Mouse (Mus musculus) urinary bladder, postnatal 10 days (tissue): Measurements from ENCODE around the gene Cdk17.

Source experiments
- DNase-seq: peaks from one replicate; pipeline ENCODE4 v3.0.0; 2022; ENCODE audit warnings: low spot score

The Cdk17 gene

DNA sequence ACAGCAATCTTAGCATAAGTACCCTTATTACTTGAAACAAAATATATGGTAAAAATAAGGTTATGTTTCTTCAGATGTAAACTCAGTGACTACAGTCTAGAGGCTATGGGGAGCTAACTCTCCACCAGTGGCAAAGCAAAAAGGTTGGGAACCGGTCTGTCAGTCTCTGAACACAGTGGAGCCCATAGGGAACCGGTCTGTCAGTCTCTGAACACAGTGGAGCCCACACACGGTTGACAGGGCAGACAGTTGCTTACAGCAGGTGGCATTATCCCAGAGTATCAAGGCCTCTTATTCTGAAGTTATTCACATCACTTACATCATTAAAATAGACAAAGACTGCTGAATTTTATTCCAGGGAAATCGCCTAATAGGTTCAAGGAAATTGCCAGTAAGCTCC lies 70.8 kb downstream of the Cdk17 start:
- DNase-seq = no peak

- no peak for DNase-seq
Observed at GRCm38 (mm10) chr10:93231893-93232292, 71.2 kb downstream of the Cdk17 start.

DNA sequence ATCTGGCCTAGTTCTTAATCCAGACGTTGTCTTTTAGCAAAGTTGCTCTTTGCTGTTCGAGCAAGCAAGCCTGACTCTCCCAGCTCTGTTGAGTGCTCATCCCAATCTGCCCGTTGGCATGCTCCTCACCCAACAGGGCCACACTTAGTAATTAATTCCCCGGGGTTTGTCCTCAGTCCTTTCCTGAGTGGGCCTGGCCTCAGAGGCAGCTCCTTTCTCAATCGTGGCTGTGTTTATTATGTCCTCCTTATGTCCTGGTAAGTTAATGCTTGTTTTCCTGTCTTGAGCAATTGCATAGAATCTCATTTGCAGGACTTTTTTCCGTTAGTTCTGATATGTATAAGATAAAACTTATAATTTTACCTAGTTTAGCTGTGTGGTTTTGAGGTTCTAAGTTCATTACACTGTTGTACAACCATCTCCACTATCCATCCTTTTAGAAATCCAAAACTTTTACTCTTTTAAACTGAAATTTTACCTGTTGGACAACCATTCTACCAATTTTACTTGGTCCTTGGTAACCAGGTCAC lies 73.1 kb downstream of the Cdk17 start:
- no peak for DNase-seq

GRCm38 (mm10) chr10:93234692-93235091 lies 74.0 kb downstream of the Cdk17 start:
- no peak for DNase-seq

DNA sequence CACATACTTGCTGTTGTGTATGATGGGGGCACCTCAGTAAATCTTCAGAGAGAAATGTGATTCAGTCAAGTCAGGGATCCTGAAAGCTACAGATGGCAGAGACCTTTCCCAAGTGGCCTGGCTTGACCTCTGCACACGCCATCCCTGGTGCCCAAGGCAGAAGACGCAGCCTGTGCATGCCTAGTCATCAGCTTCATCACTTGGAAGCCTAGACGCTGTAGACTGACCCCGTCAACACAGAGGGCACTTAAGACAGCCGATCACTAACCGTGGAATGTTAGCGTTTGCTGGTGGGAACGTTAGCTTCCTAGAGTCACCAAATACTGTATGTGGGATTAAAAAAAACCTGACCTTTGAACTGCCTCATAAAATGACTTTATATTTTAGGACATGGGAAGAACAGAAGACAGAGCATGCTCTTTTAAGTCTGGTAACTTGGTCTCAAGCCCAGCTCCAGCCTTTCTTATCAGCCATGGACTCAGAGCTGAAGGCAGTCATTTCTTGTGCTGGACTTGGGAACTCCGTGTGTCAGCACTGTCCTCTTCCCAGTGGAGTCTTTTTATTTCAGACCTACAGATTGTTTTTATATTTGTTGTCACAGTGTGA lies 78.6 kb downstream of the Cdk17 start:
- DNase-seq = no peak

GRCm38 (mm10) chr10:93242208-93242607 lies 81.5 kb downstream of the Cdk17 start:
- DNase-seq = no peak

- no peak for DNase-seq
Observed at GRCm38 (mm10) chr10:93242861-93243260, 82.2 kb downstream of the Cdk17 start.

DNA sequence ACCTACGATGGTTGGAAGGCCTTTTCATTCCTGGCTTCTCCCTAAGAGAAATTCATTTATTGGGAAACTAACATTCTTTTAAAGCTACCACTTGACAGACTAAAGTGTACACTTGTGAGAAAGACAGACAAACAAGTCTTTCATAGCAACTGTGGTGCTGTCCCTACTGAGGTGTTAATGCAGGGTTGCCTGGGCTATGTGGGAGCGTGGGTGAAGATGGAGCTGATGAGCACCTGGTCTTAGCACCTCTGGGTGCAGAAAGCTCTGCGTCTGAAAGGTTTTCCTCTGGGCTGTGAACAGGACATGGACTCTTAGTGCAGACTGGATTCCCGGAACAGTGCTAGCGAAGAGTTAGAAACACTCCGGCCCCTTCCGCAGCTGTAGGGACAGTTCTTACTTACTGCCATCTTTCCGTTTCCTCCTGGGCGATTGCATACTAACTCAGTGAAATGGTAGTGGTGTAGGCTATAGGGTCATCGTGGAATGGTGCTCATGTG lies 83.6 kb downstream of the Cdk17 start:
- DNase-seq = no peak

DNA sequence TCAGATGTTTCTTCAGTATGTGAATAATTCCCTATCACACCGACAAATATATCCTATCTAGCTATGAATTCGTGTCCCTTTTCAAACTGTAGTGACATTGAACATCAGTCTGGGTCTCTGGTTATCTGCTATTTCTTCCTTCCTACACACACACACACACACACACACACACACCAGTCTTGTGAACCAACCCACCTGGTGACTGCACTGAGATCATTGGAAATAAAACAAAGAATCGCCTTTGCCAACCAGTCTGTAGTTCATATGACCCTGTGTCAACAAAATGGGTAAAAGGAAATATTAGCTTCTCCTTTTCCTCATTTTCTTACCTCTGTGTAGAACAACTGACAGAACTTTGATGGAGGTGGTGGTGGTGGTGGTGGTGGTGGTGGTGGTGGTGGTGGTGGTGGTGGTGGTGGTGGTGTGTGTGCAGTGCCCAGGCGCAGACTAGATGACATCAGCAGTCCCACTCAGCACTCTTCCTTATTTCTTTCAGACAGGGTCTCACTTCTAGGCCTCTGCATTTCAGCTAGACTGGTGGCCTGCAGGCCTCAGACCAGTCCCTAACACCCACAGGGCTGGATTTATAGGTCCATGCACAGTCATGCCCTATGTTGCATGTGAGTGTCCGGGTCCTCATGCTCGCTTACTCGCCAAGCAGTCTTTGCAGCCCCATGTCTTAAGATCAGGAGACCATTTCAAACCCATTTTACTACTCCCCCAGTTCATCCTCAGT lies 85.7 kb downstream of the Cdk17 start:
- no peak for DNase-seq

- no peak for DNase-seq
Observed at GRCm38 (mm10) chr10:93247422-93247821, 86.7 kb downstream of the Cdk17 start.

DNA sequence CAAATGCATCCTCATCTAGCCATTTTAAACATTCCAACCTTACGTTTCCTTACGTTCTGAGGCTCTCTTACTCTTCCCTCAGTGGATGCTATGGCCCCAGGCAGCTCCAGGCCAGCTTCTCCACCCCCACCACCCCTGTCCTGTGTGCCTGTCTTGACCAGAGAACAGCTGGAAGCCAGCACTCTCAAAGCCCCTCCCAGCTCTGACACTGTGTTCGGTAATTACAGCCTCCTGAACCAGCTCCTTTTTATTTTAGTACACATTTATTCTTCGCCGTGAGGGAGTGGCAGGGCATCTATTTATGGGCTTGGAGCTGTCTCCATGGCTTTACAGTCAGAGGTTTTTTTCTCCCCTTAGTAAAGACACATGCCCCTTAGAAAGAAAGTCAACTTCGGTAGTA lies 87.2 kb downstream of the Cdk17 start:
- DNase-seq = no peak

GRCm38 (mm10) chr10:93248416-93248815 lies 87.7 kb downstream of the Cdk17 start:
- DNase-seq = no peak

- no peak for DNase-seq
Observed at GRCm38 (mm10) chr10:93249901-93250300, 89.2 kb downstream of the Cdk17 start.

GRCm38 (mm10) chr10:93250436-93251317 lies 90.0 kb downstream of the Cdk17 start:
- no peak for DNase-seq

DNA sequence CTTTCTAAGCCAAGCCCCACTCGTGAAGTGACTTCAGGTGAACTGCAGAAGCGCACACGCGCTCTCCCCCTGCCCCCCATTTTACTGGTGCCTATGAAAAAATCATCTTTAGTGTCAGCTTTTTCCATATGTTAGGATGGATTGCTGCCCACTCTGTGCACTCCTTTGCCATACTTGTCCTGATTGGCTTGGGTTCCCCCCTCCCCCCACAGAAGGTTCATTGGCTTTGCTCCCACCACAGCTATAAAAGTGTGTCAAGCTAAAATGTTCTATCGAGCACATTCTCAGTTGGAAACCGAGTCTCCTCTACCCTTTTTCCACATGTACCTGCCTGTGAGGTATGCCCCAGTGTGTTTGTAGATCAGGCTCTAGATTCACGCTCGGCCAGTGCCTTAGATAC lies 90.8 kb downstream of the Cdk17 start:
- no peak for DNase-seq

GRCm38 (mm10) chr10:93252661-93253060 lies 92.0 kb downstream of the Cdk17 start:
- no peak for DNase-seq

DNA sequence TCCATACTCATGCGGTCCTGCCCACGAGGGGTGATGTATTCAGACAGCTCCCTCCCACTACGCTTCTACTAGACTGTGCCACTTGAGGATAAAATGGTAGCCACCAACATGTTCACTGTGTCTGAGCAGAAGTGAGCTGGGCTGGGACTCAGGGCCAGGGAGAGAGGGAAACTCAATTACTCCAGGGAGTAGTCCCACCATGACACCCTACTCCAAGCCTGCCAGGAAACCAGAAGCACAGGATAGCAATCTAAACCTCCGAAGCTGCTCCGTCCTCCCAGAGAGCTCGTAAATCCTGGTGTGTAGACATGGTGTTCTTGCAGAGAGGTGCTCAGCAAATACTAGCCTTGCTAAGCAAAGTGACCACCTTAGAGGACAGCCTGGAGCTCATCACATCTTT lies 92.5 kb downstream of the Cdk17 start:
- DNase-seq = no peak

DNA sequence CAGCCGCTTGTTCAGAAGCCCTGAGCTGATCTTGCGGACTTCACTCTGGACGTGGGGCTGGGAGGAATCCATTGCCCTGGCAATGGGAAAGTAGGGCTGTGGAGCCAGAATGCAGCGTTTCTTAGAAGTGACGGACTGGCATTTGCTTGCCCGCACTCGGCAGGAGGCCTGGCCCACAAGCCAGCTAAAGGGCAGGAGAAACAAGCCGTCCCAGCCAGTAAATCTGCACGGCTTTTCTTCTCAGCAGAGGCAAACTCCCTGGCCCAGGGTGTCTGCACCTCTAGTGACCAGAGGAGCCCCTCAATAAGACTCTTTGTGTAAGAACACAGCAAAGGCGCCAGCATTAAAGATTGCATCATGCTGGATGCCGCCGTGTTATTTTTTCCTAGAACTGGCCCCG lies 94.6 kb downstream of the Cdk17 start:
- DNase-seq = no peak

DNA sequence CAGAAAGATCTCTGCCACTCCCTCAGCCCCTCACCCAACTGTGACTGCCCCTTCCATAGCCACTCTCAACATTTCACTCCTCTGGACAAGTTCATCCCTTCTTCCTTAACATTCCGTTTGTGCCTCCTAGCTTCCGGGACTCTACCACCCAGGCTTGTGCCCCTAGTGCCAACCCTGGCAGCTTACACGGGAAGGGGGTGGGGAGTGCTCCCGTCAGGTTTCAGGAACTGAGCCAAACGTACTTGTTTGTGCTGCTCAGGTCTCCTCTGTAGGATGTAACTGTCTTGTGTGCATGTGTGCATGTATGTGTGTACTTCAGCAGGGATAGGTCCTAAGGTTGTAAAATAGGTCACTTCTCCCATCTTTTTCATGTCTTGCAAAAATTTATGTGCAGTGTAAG lies 99.2 kb downstream of the Cdk17 start:
- DNase-seq = no peak

DNA sequence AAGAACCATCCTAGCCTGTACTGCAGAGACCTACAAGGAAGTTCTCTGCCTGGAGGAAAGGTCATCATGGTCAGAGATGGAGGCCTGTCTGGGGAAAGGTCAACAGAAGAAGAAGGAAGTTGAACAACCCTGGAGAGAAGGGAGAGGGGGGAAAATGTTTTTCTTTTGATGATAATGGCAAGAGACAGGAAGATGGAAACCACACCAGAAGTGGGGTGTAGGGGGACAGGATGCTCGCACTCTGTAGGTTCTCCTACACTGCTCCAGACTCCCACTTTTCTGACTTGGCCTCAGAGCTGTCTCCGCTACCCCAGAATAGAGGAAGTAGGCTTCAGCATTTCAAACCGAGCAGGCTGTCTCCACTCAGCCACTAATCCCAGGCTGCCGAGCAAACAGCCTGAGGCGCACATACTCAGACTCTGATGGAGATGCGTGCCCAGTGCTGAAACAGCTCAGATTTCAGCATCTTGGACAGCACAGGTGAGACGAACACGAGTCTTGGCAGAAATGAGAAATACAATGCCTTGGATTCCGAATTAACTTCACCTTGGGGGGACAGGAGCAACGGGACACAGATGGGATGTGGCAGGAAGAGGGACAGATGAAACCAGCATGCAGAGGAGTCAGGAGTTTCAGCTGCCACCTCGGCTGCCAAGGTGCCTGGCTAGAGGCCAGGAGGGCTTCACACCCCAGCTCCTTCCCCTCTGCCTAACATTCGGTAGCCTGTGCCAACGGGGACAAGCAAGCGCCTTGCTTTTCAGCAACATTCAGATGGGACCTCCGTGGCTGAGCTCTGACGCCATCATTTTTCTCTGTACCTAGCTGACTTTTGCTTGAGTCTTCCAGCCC lies 100.7 kb downstream of the Cdk17 start:
- no peak for DNase-seq

- DNase-seq = no peak
Observed at GRCm38 (mm10) chr10:93261981-93262499, 101.4 kb downstream of the Cdk17 start.
